Mouse (Mus musculus) brain, embryonic 14.5 days (tissue): ENCODE measurements at regions not wholly inside any gene's neighbourhood (a gene's known extent, or its start where the extent isn't known, plus 50 kb on each side); places are given as distances from the start of the nearest gene placed in this dataset.

Experiments used
- CTCF ChIP-seq: fragments of 200-500 bp; IDR thresholded peaks from 2 replicates; pipeline ENCODE4 v1.5.1; 2012; ENCODE audit warnings: inconsistent platforms, mild to moderate bottlenecking, moderate library complexity, borderline replicate concordance; ENCODE audit not compliant: insufficient read depth, insufficient read length; ENCODE audit errors: extremely low read depth
- POLR2A ChIP-seq: fragments of 200-500 bp; IDR thresholded peaks from 2 replicates; pipeline ENCODE4 v1.6.1; 2012; ENCODE audit warnings: mild to moderate bottlenecking, inconsistent platforms, borderline replicate concordance; ENCODE audit not compliant: poor library complexity, insufficient read depth, insufficient read length, severe bottlenecking; ENCODE audit errors: extremely low read depth

DNA sequence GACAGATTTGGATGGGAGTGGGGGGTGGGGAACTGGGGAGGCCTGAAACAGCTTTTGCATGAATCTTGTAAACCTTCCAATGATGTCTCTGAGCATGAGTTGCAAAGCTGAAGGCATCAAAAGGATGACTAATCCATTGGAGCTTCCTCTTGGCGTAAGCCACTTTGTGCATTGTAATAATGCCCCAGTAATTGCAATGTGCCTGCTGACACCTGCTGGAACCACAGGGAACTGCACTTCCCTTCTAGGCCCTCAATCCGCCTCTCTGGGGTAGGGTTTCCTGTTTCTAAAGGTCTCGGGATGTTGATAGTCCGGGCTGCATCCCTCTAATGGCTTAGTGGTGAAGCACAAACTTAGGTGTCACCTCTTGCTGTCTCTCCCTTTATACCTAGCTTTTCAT lies 52.3 kb upstream of the Ssx2ip start:
- peak; percentile 40; the same call in 1 of the 2 replicates for TF ChIP-seq CTCF
- no peak for TF ChIP-seq POLR2A
